Mouse (Mus musculus): ENCODE results near the gene Slc51b. TPM values are rescaled to one million over a fixed set of nuclear protein-coding genes. Genes with fewer than 3 reads are reported as not detected.

Gene Slc51b
- not detected for total RNA-seq (2021)
- long read RNA-seq, experiment 1, result 0 reads
- long read RNA-seq, experiment 2, result 0 reads

DNA sequence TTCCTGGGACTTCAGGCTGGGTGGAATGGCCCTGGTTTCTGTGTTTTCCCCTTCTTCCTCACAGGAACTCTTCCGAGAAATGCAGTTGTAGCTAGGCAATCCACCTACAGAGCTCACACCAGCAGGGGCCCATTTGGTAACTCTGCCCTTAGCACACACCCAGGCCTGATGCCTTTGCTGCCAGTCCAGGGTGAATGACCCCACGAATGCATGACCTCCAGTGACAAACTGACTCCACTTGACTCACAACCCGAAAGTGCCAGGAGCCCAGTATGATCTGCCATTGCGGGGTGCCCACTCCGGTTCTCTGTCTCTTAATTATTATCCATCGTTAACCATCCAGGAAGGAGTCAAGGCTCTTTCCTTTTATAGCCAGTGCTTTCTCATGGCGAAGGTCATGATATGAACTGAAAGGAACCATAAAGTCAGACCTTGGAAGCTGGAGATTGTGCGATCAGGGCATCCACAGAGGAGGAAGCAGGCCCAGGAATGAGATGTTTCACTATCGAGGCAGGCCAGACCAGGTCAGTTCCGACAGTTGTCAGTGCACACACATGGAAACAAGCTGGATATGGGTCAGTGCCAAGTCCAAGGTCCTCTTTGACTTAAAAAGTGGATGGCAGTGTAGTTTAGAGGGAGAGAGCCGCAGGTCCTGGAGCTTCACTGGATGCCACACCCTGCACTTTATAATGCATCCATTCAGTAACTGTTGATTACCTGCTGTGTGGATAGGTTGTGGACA is at the start of gene Slc51b:
Gene Slc51b, minus strand, starts transcription at position 196 of the 742 bp plus-strand sequence.
- intact Hi-C loops (cut with DNase I), result no loop called here
- Histone ChIP-seq H3K27ac (no peak within 1 kb of the TSS), H3K4me3 (no peak within 1 kb of the TSS)
- no peak for TF ChIP-seq CTCF (IDR thresholded peaks at IDR 0.05)
- no peak for DNase-seq

DNA sequence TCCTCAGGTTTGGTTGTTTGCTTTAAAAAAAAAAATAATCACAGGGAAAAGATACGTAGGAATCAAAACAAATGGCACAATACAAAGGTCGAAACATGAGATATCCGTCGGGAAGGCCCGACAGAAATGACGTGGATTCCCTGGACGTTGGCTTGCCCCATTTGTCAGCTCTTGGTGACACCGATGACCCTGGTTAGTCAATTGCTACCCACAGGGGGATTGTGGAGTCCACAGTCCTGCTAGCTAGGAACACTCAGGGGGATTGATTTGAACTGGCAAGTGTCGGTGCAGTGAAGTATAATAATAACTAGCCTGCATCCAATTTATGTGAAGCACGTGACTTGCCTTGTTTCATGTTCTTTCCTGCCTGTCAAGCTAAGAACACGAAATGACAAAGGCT is 44.9 kb upstream of the Slc51b start:
- no peak overlapping the region for H3K27ac ChIP-seq
- TF ChIP-seq CTCF (IDR thresholded peaks at IDR 0.05), result no peak
- H3K4me3 ChIP-seq, result no peak overlapping the region
- DNase-seq, result no peak
- intact Hi-C loops (cut with DNase I), result no loop called here

DNA sequence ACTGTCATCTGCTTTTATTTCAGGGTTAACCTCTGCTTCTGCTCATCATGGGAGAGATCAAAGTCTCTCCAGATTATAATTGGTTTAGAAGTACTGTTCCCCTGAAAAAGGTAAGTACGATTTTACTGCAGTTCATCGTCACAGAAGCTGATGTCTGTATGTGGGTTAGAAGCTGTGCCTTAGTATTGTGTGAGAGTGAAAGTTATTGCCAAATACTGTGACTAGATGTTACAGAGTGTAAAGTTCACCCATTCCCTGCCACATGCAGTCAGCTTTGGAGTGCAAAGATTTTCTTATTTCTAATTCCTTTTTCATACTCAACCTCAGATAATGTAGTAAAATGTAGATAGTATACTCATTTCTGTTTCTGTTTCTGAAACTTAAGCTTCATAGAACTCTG is 42.5 kb upstream of the Slc51b start:
- no peak for TF ChIP-seq CTCF (IDR thresholded peaks at IDR 0.05)
- no peak for DNase-seq
- Histone ChIP-seq H3K27ac (no peak overlapping the region), H3K4me3 (no peak overlapping the region)
- intact Hi-C loops (cut with DNase I), result no loop called here

DNA sequence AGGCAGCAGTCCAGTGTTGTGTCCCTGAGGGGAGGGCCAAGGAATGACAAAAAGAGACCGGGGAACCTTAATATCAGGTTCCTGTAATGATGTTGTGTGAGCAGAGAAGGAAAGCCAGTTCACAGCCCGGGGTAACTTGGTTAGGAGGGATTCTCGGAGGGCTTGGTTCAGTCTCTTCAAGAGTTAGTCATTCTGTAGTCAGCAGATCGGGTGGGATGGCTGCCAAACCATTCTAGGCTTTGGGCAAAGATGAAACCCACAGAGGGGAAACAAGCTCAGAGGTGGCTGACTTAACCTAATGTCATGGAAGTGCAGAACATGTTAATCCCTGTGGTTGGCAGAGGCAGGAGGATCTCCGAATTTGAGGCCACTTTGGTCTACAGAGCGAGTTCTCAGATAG is 41.4 kb upstream of the Slc51b start:
- intact Hi-C loops (cut with DNase I), result no loop called here
- no peak for TF ChIP-seq CTCF (IDR thresholded peaks at IDR 0.05)
- no peak overlapping the region for H3K4me3 ChIP-seq
- peak; percentile 40 for DNase-seq
- no peak overlapping the region for H3K27ac ChIP-seq

DNA sequence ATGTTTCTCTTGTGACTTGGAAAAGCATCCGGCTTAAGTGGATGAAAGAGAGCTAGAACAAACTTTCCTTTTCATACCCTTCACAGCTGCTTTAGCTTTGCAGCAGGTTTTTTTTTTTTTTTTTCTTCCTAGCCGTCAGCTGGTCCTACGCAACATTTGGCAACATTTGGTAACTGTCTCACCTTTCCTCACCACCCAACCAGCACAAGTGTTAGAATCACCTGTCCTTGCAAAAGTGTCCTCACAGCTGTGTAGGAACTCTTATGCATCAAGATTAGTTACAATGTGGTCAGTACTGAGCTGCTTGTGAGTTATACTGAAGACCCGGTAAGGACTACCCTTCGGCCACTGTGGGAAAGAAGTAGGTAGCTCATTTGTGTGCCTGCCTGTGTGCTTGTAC is 39.8 kb upstream of the Slc51b start:
- DNase-seq, result no peak
- intact Hi-C loops (cut with DNase I), result no loop called here
- Histone ChIP-seq H3K4me3 (no peak overlapping the region; the same call in 1 of the 2 replicates), H3K27ac (peak overlapping the region; percentile 29; the same call in 1 of the 2 replicates)
- TF ChIP-seq CTCF (IDR thresholded peaks at IDR 0.05), result no peak

DNA sequence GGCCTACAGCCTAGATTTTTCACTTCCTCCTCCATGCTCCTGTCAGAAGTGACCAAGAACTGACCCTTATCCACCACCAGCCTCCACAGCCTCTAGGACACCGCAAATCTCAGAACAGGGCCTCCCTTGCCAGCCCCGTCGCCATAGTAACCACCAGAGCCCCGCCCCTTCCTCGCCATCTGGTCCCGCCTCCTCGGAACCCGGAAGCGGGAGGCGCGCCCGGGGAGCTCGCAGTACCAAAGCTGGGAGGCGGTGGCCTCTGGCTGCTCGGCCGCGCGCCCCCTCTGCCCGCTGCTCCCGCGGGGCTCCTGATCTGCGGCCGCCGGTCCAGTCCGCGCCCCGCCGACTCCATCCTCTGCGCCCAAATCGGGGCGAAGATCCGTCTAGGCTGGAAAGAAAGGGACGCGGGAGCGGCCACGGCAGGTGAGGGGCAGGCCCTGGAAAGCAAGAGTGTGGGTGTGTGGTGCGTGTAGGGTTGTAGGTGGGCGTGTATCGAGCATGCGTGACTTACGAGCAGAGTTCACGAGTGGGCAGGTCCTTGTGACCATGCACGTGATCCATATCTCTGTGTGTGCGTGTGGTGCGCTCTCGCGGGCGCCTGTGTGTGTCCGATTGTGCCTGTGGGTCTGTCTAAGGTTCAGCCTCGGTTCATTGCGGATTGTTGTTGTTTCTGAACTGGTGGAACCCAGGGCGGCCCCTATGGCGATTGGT is 38.1 kb upstream of the Slc51b start, which contains the start of gene Spg21:
Gene Spg21, plus strand, starts transcription at position 216 of the 711 bp plus-strand sequence.
- H3K4me3 ChIP-seq, result peak within 1 kb of the TSS; percentile 93
- TF ChIP-seq CTCF (IDR thresholded peaks at IDR 0.05), result no peak
- peak within 1 kb of the TSS; percentile 87 for H3K27ac ChIP-seq
- intact Hi-C loops (cut with DNase I), result no loop called here
- peak; percentile 95 for DNase-seq

DNA sequence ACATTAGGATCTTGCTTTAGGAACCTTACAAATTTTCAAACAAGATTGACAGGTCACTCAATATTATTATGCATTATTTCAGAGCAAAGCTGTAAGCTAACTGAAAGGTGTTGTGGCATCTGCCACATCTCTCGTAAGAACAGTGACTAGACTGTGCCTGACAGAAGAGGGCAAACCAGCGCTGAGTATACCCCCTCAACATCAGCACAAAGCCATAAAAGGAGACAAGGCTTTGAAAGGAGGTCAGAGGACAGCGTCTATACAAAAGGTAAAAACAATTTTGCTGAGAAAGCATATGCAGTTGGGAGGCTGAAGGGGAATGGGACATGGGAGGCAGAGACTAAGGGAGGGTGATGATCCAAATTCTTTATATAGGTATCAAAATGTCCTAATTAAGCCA is 37.4 kb upstream of the Slc51b start:
- peak overlapping the region; percentile 87 for H3K27ac ChIP-seq
- intact Hi-C loops (cut with DNase I), result no loop called here
- peak overlapping the region; percentile 93 for H3K4me3 ChIP-seq
- DNase-seq, result no peak
- no peak for TF ChIP-seq CTCF (IDR thresholded peaks at IDR 0.05)

DNA sequence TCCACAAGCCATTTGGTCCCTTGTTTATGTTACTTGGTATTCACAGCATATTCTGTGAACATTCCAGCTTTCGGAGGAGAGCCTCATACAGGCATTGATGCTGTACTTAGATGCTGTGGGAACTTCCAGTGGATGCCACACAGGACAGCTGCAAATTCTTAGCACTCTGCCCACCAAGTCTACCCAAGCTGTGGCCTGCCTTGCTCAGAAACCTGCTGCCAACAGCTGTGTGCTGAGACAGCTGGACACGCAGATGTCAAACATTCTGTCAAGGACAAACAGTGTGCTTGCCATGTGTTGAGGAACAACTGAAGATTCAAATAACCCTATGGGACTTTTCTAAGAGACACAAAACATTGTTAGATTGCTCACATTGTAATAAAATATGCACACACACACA is 36.2 kb upstream of the Slc51b start:
- Histone ChIP-seq H3K4me3 (no peak overlapping the region), H3K27ac (no peak overlapping the region)
- no peak for TF ChIP-seq CTCF (IDR thresholded peaks at IDR 0.05)
- DNase-seq, result no peak
- intact Hi-C loops (cut with DNase I), result no loop called here

DNA sequence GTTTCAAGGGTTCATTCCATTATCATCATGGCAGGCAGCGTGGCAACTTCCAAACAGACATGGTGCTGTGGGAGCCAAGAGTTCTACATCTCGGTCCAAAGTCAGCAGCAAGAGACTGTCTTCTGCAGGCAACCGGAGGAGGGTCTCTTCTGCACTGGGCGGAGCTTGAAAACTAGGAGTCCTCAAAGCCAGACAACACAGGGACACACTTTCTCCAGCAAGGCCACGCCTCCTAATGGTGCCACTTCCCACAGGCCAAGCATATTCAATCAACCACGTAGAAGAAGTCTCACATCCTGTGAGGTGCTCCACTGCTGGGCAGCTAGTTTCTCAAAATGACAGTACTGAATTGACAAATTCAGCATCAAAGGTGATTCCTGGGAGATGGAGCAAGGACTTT is 25.2 kb upstream of the Slc51b start:
- no peak for DNase-seq
- no peak overlapping the region for H3K4me3 ChIP-seq
- no peak overlapping the region for H3K27ac ChIP-seq
- TF ChIP-seq CTCF (IDR thresholded peaks at IDR 0.05), result no peak
- intact Hi-C loops (cut with DNase I), result no loop called here

DNA sequence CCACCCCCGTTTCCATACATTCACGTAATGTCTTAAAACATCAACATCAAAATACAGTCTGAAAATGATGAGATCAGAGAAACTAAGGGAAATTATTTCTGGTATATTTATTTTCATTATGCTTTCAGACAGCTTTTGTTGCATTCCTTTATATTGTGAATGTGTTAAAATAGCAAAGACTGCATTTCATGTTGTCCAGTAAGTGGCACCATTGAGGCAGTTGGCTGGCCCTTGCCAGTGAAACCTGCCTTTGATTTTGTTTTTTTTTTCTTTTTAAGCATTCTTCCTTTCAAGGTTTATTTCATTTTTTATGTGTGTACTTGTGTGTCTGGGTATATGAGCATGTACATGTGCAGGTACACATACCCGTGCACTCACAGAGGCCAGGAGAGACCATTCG is 21.9 kb upstream of the Slc51b start:
- intact Hi-C loops (cut with DNase I), result no loop called here
- TF ChIP-seq CTCF (IDR thresholded peaks at IDR 0.05), result no peak
- no peak for DNase-seq
- no peak overlapping the region for H3K4me3 ChIP-seq
- H3K27ac ChIP-seq, result no peak overlapping the region

DNA sequence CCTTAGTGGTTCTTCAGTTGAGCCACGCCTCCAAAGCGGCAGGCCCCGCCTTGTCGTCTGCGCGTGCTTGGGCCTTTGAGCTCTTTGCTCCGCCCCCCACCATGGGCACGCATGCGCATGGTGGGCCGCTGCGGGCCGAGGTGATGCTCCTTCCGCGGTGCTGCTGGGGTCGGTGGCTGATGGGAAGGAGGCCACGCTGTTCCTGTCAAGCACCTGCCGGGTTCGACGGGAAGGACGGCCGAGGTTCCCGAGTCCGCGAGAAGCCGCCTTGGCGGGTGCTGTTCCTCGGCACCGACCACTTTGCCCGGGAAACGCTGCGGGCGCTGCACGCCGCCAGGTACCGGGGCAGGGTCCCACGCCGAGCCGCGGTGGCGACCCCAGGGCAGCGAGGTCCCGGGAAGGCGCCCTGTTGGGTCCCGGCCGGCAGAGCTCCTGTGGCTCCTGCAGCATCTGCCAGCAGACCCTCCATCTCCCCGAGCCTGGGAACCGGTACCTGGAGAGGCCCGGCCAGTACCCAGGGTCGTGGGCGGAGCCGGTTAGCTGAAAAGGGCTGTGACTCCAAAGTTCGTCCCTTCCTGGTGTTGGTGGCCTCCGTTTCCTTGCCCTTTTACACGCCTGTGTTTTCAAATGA is 13.0 kb upstream of the Slc51b start, which contains the start of gene Mtfmt:
Gene Mtfmt, plus strand, starts transcription at position 112 of the 631 bp plus-strand sequence.
- peak within 1 kb of the TSS; percentile 87 for H3K4me3 ChIP-seq
- intact Hi-C loops (cut with DNase I), result loop anchor here (10.0 kb wide), 1 partner anchor 211 kb away; no protein-coding TSS in a partner anchor
- TF ChIP-seq CTCF (IDR thresholded peaks at IDR 0.05), result no peak
- peak; percentile 96 for DNase-seq
- H3K27ac ChIP-seq, result peak within 1 kb of the TSS; percentile 80

DNA sequence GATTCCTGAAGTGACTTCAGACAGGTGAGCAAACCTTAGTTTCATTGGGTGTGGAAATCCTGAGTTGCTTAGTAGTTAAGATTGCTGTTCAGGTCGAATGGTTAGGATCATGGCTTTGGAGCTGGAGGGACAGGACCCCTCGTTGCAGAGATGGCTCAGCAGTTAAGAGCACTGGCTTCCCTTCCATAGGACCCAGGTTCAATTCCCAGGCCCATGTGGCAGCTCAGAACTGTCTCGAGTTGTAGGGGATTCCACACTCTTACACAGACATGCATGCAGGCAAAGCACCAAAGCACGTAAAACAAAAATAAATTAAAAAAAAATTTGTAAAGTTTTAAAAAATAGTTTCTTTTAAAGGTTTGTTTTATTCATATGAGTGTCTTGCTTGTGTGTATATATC is 12.5 kb upstream of the Slc51b start:
- Histone ChIP-seq H3K4me3 (peak overlapping the region; percentile 87), H3K27ac (no peak overlapping the region)
- no peak for DNase-seq
- intact Hi-C loops (cut with DNase I), result loop anchor here (10.0 kb wide), 1 partner anchor 210 kb away; no protein-coding TSS in a partner anchor
- TF ChIP-seq CTCF (IDR thresholded peaks at IDR 0.05), result no peak

DNA sequence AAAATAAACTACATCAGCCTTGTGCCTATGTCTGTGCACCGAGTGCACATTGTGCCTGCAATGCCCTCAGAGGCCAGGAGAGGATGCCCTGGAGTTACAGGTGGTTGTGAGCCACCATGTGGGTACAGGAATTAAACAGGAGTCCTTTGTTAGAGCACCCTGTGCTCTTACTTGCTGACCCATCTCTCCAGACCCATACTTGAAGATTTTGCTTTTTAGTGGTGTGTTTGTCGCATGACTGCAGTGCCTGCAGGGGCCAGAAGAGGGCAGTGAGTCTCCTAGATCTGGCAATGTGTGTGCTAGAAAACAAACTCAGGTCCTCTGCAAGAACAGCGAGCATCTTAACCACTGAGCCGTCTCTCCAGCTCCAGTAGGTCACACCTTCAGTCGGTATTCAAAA is 11.4 kb upstream of the Slc51b start:
- intact Hi-C loops (cut with DNase I), result loop anchor here (5.0 to 10.0 kb wide), 2 partner anchors 82 to 209 kb away; no protein-coding TSS in a partner anchor

More for the DNA sequence above, 11.4 kb upstream of the Slc51b start:
- Histone ChIP-seq H3K4me3 (no peak overlapping the region), H3K27ac (no peak overlapping the region)
- peak; percentile 60 for TF ChIP-seq CTCF (IDR thresholded peaks at IDR 0.05)
- DNase-seq, result peak; percentile 36

Data from gastrocnemius, adult 2 months (tissue).